Mouse (Mus musculus) olfactory bulb, adult 2 months (tissue): ENCODE data around the gene Ndufc2.

ENCODE experiments used
- CTCF ChIP-seq: fragments of 200-500 bp; IDR thresholded peaks from 2 replicates; pipeline ENCODE4 v1.5.1; 2012; ENCODE audit warnings: low read depth, mild to moderate bottlenecking, low read length, moderate library complexity; ENCODE audit not compliant: insufficient read depth
- POLR2A ChIP-seq: fragments of 200-500 bp; IDR thresholded peaks from 2 replicates; pipeline ENCODE4 v1.6.1; 2012; ENCODE audit warnings: mild to moderate bottlenecking, low read depth, low read length, moderate library complexity; ENCODE audit not compliant: insufficient read depth

DNA sequence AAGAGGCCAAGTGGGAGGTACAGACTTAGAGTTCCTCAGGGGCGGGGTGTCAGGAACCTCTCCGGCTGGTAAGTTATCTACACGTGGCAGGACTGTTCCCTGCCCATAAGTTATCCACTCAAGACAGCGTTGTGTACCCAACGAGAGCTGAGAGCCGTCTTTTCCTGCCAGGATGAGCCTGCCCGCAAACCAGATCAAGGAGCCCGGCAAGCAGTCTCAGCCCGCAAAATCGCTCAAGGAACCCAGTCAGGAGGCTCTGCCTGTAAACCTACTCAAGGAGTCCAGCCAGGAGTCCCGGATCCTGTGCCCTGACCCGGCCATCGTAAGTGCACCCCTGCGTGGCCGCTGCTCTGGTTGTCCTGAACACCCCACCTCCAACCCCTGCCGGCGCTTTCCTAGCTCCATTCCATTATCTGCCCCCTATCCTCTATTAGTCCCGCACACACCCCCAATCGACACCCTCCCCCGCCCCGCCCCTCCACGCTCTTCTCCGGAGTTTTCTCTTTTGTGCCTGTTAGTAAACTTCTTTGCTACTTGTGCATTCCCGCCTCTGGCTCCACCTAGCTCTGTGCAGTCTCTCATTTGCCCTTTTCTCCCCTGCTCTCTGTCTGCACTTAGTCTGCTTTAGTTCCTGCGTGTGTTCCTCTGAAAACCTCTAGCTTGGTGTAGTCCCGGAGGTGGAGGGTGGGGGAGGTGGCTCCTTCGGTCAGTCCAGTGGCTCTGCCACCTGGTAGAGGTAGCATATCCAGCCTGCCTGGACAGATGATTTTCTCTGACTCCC is 53.5 kb downstream of the Ndufc2 start:
- TF ChIP-seq CTCF (no peak), POLR2A (no peak)
